Mouse (Mus musculus) heart, adult 18-20 months (tissue): ENCODE data around the gene Casp3. TPM values are rescaled to one million over a fixed set of nuclear protein-coding genes. Genes with fewer than 3 reads are reported as not detected.
"Not testable (repeated sequence)": the region's sequence is repeated elsewhere in the genome, so short reads cannot be mapped to it uniquely, and the experiment has no call there.

Source experiments
- DNase-seq, 2 experiments: peaks; one replicate each; pipeline ENCODE4 v3.0.0; 2021 to 2022; ENCODE audit warnings: mixed read lengths in 1 of 2
- long read RNA-seq, 2 experiments: library from polyadenylated mRNA; stranded (forward); transcript quantifications; one replicate each; pipeline ENCODE4 v2.0.0; 2021
- total RNA-seq, 2 experiments: library from RNA; stranded (reverse); gene quantifications; 2 replicates each; pipeline ENCODE4 v1.2.3; 2021

Gene Casp3
- 1 to 10 TPM; 2.0 to 2.8 TPM for total RNA-seq
- long read RNA-seq, experiment 1, partial matches to known transcripts: 0 of 3 reads
- long read RNA-seq, experiment 1, other reads (novel, unspliced or antisense): 1 of 3 reads
- long read RNA-seq, experiment 2, partial matches to known transcripts: 0 of 1 reads
- long read RNA-seq, experiment 2, other reads (novel, unspliced or antisense): 1 of 1 reads

- DNase-seq: peak; percentile 95 to 97
Measured at GRCm38 (mm10) chr8:46616879-46617689, at the start of gene Casp3, which contains the start of gene Primpol. Gene Casp3 (plus strand): TSS chr8:46617291. Gene Primpol (minus strand): TSS chr8:46617212.

GRCm38 (mm10) chr8:46567946-46568345 is 49.1 kb upstream of the Casp3 start:
- DNase-seq: no peak

- no peak for DNase-seq
Measured at GRCm38 (mm10) chr8:46568942-46569341, 48.1 kb upstream of the Casp3 start.

GRCm38 (mm10) chr8:46569659-46570441 is 47.2 kb upstream of the Casp3 start:
- no peak for DNase-seq

- peak; percentile 17 to 24 for DNase-seq
Measured at GRCm38 (mm10) chr8:46570673-46571072, 46.4 kb upstream of the Casp3 start.

GRCm38 (mm10) chr8:46573446-46573845 is 43.6 kb upstream of the Casp3 start:
- DNase-seq: no peak

- no peak for DNase-seq
Measured at GRCm38 (mm10) chr8:46573964-46574363, 43.1 kb upstream of the Casp3 start.

- no peak for DNase-seq
Measured at GRCm38 (mm10) chr8:46578794-46579193, 38.3 kb upstream of the Casp3 start.

- DNase-seq: not testable (repeated sequence)
Measured at GRCm38 (mm10) chr8:46584328-46584727, 32.8 kb upstream of the Casp3 start.

GRCm38 (mm10) chr8:46585576-46585975 is 31.5 kb upstream of the Casp3 start:
- DNase-seq: no peak

- no peak for DNase-seq
Measured at GRCm38 (mm10) chr8:46587911-46588310, 29.2 kb upstream of the Casp3 start.

- no peak for DNase-seq
Measured at GRCm38 (mm10) chr8:46588663-46589062, 28.4 kb upstream of the Casp3 start.

GRCm38 (mm10) chr8:46593067-46593466 is 24.0 kb upstream of the Casp3 start:
- no peak for DNase-seq

- peak; percentile 12 to 15 for DNase-seq
Measured at GRCm38 (mm10) chr8:46593772-46594171, 23.3 kb upstream of the Casp3 start.

- DNase-seq: peak; percentile 20 to 59
Measured at GRCm38 (mm10) chr8:46595593-46595992, 21.5 kb upstream of the Casp3 start.

GRCm38 (mm10) chr8:46596530-46596929 is 20.6 kb upstream of the Casp3 start:
- DNase-seq: no peak

GRCm38 (mm10) chr8:46597411-46597810 is 19.7 kb upstream of the Casp3 start:
- DNase-seq: no peak

- DNase-seq: no peak
Measured at GRCm38 (mm10) chr8:46598114-46598513, 19.0 kb upstream of the Casp3 start.

- DNase-seq: no peak
Measured at GRCm38 (mm10) chr8:46598753-46599152, 18.3 kb upstream of the Casp3 start.

- no peak for DNase-seq
Measured at GRCm38 (mm10) chr8:46599314-46599904, 17.7 kb upstream of the Casp3 start.

- no peak for DNase-seq
Measured at GRCm38 (mm10) chr8:46600959-46601707, 16.0 kb upstream of the Casp3 start.

- DNase-seq: no peak
Measured at GRCm38 (mm10) chr8:46603587-46603986, 13.5 kb upstream of the Casp3 start.
